Mouse (Mus musculus) urinary bladder, postnatal 0 days (tissue): ENCODE results near the gene Rsrc2. TPM values are rescaled to one million over a fixed set of nuclear protein-coding genes. Genes with fewer than 3 reads are reported as not detected.

ENCODE experiments used
- polyA plus RNA-seq: library from polyadenylated mRNA; unstranded; fragments of >200 nt; fragmentation: Nextera tagmentation; extraction: Ambion mirVana; gene quantifications from 2 replicates; pipeline ENCODE4 v1.2.1, GENCODE M21; 2015

Gene Rsrc2
- polyA plus RNA-seq, result 56.9 and 68.2 TPM in 2 replicates

GRCm38 (mm10) chr5:123749065-123750064 lies at the start of gene Rsrc2, which contains the start of gene Kntc1:
TSS of gene Rsrc2 (minus strand) at chr5:123749414.
TSS of gene Kntc1 (plus strand) at chr5:123749716.

GRCm38 (mm10) chr5:123720328-123721311 lies 28.6 kb downstream of the Rsrc2 start, which contains the start of gene Zcchc8:
TSS of gene Zcchc8 (minus strand) at chr5:123721100.

GRCm38 (mm10) chr5:123684221-123685144 lies 64.7 kb downstream of the Rsrc2 start, which contains the start of gene Clip1:
TSS of gene Clip1 (minus strand) at chr5:123684618.

Other genes with a start within 250 kb of the Rsrc2 start
- 0.23 TPM in 1 of 2 replicates, not detected in the other for gene B3gnt4, start 239.0 kb downstream of the Rsrc2 start, polyA plus RNA-seq
- gene Diablo, start 225.2 kb downstream of the Rsrc2 start, polyA plus RNA-seq, result 77.9 and 81.1 TPM in 2 replicates
- gene Gm49027, start 223.9 kb downstream of the Rsrc2 start, polyA plus RNA-seq, result 0.14 and 0.36 TPM in 2 replicates
- gene Vps33a, start 176.4 kb downstream of the Rsrc2 start, polyA plus RNA-seq, result 13.7 and 14.5 TPM in 2 replicates
- 41.6 and 53.8 TPM in 2 replicates for gene Clip1, start 64.8 kb downstream of the Rsrc2 start, polyA plus RNA-seq
- 23.0 and 34.2 TPM in 2 replicates for gene Zcchc8, start 28.3 kb downstream of the Rsrc2 start, polyA plus RNA-seq
- gene Kntc1, start 302 bp upstream of the Rsrc2 start, polyA plus RNA-seq, result 8.0 and 12.9 TPM in 2 replicates
- gene Hcar2, start 116.1 kb upstream of the Rsrc2 start, polyA plus RNA-seq, result 1.6 and 5.8 TPM in 2 replicates
- 4.4 and 5.1 TPM in 2 replicates for gene Hcar1, start 130.6 kb upstream of the Rsrc2 start, polyA plus RNA-seq
- 77.7 and 104 TPM in 2 replicates for gene Denr, start 157.8 kb upstream of the Rsrc2 start, polyA plus RNA-seq
- 1.1 and 1.9 TPM in 2 replicates for gene Gm43518, start 178.0 kb upstream of the Rsrc2 start, polyA plus RNA-seq
- 4.6 and 6.0 TPM in 2 replicates for gene Ccdc62, start 181.3 kb upstream of the Rsrc2 start, polyA plus RNA-seq
- 52.0 and 72.7 TPM in 2 replicates for gene Hip1r, start 224.2 kb upstream of the Rsrc2 start, polyA plus RNA-seq